Mouse (Mus musculus) brown adipose tissue, adult 24 weeks (tissue): ENCODE measurements around the gene Dusp15. TPM values are rescaled to one million over a fixed set of nuclear protein-coding genes. Genes with fewer than 3 reads are reported as not detected.

Experiments used
- H3K27ac ChIP-seq: fragments of 200-500 bp; replicated peaks from 2 replicates; pipeline ENCODE4 v1.5.1; 2012; ENCODE audit warnings: low read depth, mild to moderate bottlenecking, low read length
- H3K4me1 ChIP-seq: fragments of 200-500 bp; 2 replicates; pipeline ENCODE4 v1.6.1; 2012; ENCODE audit warnings: low read length, mixed read lengths; ENCODE audit not compliant: control insufficient read depth, insufficient read depth, insufficient read length
- H3K4me3 ChIP-seq: fragments of 200-500 bp; 2 replicates; pipeline ENCODE4 v1.5.1; 2012; ENCODE audit warnings: low read depth, mild to moderate bottlenecking, low read length, moderate library complexity; ENCODE audit not compliant: insufficient read depth
- polyA plus RNA-seq: library from polyadenylated mRNA; stranded (reverse); fragments of >200 nt; gene quantifications from 2 replicates; pipeline ENCODE4 v1.2.4, GENCODE M21; 2012; ENCODE audit not compliant: missing spikeins, insufficient read depth, insufficient read length

Gene Dusp15
- polyA plus RNA-seq, 1 experiment, result not detected

DNA sequence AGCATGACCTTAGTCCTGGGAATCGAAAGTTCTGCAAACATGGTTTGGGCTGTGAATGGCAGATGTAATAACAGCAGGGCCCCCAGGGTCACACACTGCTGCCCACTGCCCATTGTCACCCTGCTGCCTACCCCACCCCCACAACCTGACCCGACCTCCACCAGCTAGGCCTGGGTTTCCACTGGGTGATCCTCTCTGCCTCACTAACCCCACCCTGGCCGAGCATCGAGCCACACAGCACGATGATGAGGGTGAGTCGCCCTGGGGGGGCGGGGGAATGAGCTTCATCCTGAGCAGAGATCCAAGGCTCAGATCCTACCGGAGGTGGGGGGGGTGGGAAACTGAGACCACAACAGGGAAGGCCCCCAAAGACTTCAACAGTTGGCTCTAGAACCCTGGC is 27.4 kb downstream of the Dusp15 start:
- Histone ChIP-seq H3K4me3 (no peak overlapping the region), H3K4me1 (peaks cover 9% of the 10 kb centered on the region; the same call in 1 of the 2 replicates), H3K27ac (no peak overlapping the region)

DNA sequence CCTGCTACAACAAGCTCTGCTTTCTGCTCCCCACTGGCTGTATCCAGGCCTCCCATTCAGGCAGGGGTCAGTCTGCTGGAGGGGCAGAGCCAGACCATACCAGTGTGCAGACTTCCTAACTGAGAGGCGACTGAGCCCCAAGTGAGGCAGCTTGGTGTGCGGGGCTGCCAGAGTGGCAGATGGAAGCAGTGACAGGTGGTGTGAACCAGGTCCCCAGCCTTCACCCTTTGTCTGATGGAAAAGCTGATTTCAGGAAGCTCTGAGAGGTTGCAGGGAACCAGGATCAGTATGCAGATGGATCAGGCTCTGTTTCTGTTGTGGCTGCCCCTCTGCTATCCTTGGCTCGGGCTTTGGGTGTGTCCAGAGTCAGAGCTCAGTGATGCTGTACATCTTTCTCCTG is 27.9 kb downstream of the Dusp15 start:
- no peak overlapping the region for H3K4me3 ChIP-seq
- no peak overlapping the region for H3K27ac ChIP-seq
- peaks cover 9% of the 10 kb centered on the region; the same call in 1 of the 2 replicates for H3K4me1 ChIP-seq

- Histone ChIP-seq H3K4me3 (no peak overlapping the region), H3K27ac (no peak overlapping the region), H3K4me1 (peaks cover 9% of the 10 kb centered on the region; the same call in 1 of the 2 replicates)
These were observed 29.1 kb downstream of the Dusp15 start for GRCm38 (mm10) chr2:152922376-152922775.

GRCm38 (mm10) chr2:152917671-152918070 is 33.8 kb downstream of the Dusp15 start:
- Histone ChIP-seq H3K27ac (no peak overlapping the region), H3K4me1 (no peaks in the 10 kb centered on the region), H3K4me3 (no peak overlapping the region)

DNA sequence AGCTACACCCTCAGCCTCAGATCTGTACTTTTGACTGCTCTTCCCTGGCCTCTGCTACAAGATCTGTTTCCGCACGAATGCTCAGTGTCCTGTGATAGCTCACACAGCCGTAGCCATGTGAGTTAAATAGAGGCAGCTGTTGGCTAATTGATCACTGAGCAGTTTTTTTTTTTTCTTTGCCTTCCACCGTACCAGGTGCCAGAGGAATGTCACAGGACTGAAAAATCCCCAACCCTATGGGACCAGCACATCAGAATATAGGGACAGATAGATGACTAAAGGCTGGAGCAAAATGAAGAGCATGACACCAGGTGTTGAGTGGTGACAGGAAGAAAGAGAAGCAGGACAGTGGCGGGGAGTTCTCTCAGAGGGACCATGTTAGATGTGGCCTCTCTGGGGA is 35.4 kb downstream of the Dusp15 start:
- Histone ChIP-seq H3K4me3 (no peak overlapping the region), H3K4me1 (no peaks in the 10 kb centered on the region), H3K27ac (no peak overlapping the region)

DNA sequence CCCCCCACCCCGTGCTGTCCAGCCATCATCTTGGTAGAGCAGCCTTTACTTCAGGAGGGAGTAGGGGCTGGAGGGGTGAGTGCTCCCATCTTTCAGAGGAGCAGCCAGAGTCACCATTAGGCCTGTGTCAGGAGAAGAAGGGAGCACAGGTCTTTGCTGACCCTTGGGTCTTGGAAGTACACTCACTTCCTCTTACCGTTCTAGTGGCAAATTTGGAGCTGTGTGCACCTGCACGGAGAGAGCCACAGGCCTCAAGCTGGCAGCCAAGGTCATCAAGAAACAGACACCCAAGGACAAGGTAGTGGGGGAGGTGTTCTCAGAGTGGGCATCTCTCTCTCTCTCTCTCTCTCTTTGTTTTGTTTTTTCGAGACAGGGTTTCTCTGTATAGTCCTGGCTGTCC is 36.0 kb downstream of the Dusp15 start:
- H3K27ac ChIP-seq, result no peak overlapping the region
- no peak overlapping the region for H3K4me3 ChIP-seq
- H3K4me1 ChIP-seq, result no peaks in the 10 kb centered on the region

DNA sequence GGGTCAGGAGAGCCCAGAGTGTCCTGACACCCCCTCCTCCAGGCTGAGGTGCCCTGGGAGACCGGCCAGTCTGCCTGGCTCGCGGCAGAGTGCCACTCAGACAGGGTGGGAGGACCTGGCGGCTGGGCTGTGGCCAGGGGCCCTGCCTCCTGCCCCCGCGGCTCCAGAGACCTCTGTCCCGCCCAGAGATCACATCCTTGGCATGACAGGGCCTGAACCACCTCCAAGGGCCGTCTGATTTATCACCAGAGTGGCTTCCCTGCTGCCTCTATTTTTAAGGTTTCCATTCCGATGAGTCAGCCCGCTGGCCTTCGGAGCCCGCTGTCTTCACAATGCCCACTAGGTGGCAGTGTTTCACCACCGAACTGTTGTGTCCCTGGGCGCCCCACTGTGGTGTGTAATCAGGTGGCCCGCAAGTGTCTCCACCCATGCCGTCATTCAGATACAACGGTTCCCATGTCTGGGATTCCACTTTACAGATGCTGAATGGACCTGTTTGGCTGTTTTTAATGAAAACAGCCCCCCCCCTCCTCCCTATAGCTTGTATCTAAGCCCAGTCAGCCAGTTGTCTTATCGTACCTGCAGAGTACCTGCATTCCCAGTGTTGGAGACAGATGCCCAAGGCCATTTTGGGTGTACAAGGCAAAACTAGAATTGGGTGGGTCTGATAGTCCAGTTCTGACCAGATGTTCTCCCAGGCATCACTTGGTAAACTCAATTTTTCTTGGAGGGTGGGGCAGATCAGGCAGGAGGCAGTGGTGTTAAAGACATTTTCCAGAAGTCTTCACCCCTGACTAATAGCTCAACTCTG is 37.0 kb downstream of the Dusp15 start:
- Histone ChIP-seq H3K4me3 (no peak overlapping the region), H3K27ac (no peak overlapping the region), H3K4me1 (no peaks in the 10 kb centered on the region)

DNA sequence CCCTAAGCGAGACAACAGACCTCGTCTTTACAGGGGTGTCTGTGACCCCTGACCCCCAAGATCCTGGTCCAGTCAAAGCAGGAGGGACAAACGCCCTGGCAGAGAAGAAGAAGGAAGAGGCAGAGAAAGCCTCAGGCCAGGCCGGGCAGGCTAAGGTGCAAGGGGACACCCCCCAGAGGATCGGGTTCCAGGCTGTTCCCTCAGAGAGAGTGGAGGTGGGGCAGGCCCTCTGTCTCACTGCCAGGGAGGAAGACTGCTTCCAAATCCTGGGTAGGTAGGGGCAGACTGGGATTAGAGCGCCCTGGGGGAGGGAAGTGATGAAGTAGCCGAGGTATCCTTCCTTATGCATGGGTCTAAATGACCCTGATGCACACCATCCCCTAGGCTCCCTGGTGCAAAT is 38.0 kb downstream of the Dusp15 start:
- Histone ChIP-seq H3K4me1 (no peaks in the 10 kb centered on the region), H3K4me3 (no peak overlapping the region), H3K27ac (no peak overlapping the region)

DNA sequence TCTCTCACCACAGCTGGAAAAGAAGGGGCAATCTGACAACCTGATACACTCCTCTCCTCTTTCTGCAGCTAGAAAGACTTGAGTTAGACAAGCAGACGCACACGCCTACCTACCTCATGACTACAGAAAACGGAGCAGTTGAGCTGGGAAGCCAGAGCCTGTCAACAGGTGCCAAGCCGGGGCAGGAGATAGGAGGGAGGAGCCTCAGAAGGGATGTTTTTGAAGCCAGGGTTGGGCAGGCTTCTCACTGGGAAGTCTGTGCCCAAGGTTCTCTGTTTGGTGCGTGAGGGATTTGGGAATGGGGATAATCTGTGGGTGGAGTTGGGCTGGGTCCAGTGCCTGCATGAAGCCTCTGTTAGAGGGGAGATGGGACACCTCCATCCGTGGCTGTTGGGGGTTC is 40.1 kb downstream of the Dusp15 start:
- Histone ChIP-seq H3K27ac (no peak overlapping the region), H3K4me3 (no peak overlapping the region)

GRCm38 (mm10) chr2:152911031-152911430 is 40.5 kb downstream of the Dusp15 start, which contains the start of gene Mylk2:
Gene Mylk2 (plus strand): TSS chr2:152911352.
- H3K27ac ChIP-seq, result no peak within 1 kb of the TSS
- no peak within 1 kb of the TSS for H3K4me3 ChIP-seq
- no peaks in the 10 kb centered on the region for H3K4me1 ChIP-seq

More for the DNA sequence above, 40.1 kb downstream of the Dusp15 start:
- H3K4me1 ChIP-seq, result no peaks in the 10 kb centered on the region

DNA sequence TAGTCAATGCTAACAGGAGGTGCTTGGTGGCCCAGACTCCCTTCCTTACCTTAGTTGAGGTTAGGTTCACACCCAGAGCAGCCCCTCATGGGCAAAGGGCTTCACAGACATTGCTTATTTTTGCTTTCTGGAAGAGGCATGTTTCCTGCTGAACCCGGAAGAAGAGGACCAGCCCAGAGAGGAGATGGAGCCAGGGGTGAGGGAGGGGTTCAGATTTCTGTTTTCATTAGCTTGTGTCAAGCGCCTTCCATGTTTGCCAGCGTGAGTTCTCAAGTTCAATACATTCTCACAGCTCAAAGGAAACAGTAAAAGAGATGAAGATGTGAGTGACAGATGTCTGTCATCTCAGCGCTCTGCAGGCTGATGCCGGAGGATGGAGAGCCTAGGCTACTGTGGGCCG is 41.6 kb downstream of the Dusp15 start:
- H3K27ac ChIP-seq, result no peak overlapping the region
- H3K4me3 ChIP-seq, result no peak overlapping the region
- H3K4me1 ChIP-seq, result no peaks in the 10 kb centered on the region

DNA sequence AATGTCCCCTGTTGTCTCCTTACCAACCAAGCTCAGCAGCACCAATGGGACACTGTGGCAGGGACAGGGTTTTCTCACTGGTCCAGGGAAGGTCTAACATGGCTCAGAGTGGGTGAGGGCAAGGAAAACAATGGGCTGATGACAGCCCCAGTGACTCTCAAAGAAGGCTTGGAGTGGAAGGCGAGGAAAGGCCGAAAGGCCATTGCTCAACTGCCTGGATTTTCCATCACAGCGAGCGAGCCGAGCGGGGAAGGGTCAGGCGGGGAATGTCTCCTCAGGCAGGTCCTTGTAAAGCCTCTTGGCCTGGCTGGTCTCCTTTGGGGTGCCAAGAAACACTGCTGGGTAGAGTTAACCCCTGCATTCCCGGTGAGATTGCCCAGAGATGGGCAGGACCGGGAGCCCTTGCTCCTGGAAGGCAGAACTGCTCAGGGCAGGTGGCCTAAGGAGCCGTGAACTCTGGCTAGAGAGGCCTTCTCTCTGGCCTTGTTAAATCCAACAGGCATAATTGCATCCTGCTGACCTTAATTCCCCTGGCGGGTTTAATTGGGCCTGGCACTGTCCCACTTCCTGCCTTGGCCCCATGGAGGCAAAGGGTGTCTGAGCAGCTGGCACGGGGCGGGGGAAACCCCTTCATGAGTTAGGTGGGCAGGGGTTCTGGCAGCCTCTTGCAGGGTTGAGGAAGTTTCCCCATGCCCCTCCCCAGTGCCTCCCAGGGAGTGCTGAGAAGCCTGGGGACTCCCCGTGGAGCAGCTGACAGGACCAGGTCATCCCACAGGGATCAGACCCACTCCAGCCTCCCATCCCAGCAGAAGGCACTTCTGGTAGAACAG is 44.2 kb downstream of the Dusp15 start:
- H3K4me3 ChIP-seq, result no peak overlapping the region
- no peak overlapping the region for H3K27ac ChIP-seq

GRCm38 (mm10) chr2:152906274-152907037 is 45.0 kb downstream of the Dusp15 start:
- H3K27ac ChIP-seq, result no peak overlapping the region
- H3K4me1 ChIP-seq, result no peaks in the 10 kb centered on the region
- no peak overlapping the region for H3K4me3 ChIP-seq

More for the DNA sequence above, 44.2 kb downstream of the Dusp15 start:
- no peaks in the 10 kb centered on the region for H3K4me1 ChIP-seq

DNA sequence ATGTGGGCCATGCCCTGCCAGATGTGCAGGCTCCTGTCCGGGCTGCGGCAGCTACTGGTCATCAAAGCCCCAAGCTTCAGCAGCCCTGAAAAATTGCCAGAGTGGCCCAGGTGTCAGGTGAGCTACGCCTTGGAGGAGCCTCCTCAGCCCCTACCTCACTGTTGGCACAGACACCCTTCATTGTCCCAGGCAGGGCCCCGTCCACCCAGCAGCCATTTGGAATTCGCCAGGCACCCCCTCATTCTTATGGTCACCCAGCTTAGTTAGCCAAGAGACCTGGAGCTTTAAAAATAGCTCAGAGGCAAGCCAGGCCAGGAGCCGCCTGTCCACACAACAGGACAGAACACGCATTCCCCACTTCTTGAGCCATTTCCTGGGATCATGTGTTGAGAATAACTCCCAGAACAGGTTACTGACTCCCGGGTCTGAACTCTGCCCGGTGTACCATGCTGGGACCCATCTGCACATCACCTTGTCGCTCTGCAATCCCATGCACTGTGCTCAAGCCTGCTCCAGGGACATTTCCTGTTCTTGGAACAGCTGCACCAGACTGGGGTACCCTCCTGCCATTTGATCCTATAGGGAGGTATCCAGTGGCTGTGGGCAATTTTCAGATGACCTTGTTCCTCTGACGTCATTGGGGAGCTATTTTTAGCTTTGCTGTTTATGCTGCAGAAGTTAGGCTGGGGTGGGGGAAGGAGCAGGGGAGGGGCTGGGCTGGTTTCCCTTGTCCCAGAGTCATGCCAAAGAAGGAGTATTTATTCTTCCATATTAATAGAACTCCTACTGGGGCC is 46.3 kb downstream of the Dusp15 start:
- Histone ChIP-seq H3K4me3 (no peak overlapping the region), H3K27ac (peak overlapping the region; percentile 39; the same call in 1 of the 2 replicates), H3K4me1 (no peaks in the 10 kb centered on the region)
